Mouse (Mus musculus) neural tube, embryonic 15.5 days (tissue): ENCODE results near the gene Prkra. TPM values are rescaled to one million over a fixed set of nuclear protein-coding genes. Genes with fewer than 3 reads are reported as not detected.

Source experiments
- ATAC-seq: fragments of 200-750 bp; cut with Nextera tagmentation; 2 replicates; pipeline ENCODE4 v1.8.0; 2017; ENCODE audit warnings: mild to moderate bottlenecking, moderate TSS enrichment, moderate library complexity; ENCODE audit not compliant: low FRiP score
- H3K27ac ChIP-seq: fragments of 300-500 bp; sonication (generic); replicated peaks from 2 replicates; pipeline ENCODE4 v1.5.1; 2015; ENCODE audit warnings: mild to moderate bottlenecking, inconsistent platforms
- H3K27me3 ChIP-seq: fragments of 300-500 bp; sonication (generic); replicated peaks from 2 replicates; pipeline ENCODE4 v1.6.1; 2015; ENCODE audit warnings: inconsistent platforms
- H3K36me3 ChIP-seq: fragments of 300-500 bp; sonication (generic); 2 replicates; pipeline ENCODE4 v1.6.1; 2015; ENCODE audit warnings: inconsistent platforms
- H3K4me1 ChIP-seq: fragments of 300-500 bp; sonication (generic); 2 replicates; pipeline ENCODE4 v1.6.1; 2015; ENCODE audit warnings: inconsistent platforms
- H3K4me2 ChIP-seq: fragments of 300-500 bp; sonication (generic); 2 replicates; pipeline ENCODE4 v1.6.1; 2015; ENCODE audit warnings: inconsistent platforms, mild to moderate bottlenecking, moderate library complexity
- H3K4me3 ChIP-seq: fragments of 300-500 bp; sonication (generic); replicated peaks from 2 replicates; pipeline ENCODE4 v1.5.1; 2015; ENCODE audit warnings: mild to moderate bottlenecking, inconsistent platforms
- H3K9ac ChIP-seq: fragments of 300-500 bp; sonication (generic); replicated peaks from 2 replicates; pipeline ENCODE4 v1.6.1; 2015; ENCODE audit warnings: mild to moderate bottlenecking, inconsistent platforms
- H3K9me3 ChIP-seq: fragments of 300-500 bp; sonication (generic); replicated peaks from 2 replicates; pipeline ENCODE4 v1.6.1; 2016; ENCODE audit warnings: inconsistent platforms
- WGBS: fragments of 180-500 bp; shearing (Covaris S2); methylation state at CpG from one replicate; pipeline ENCODE4 v1.1.7; 2015; ENCODE audit warnings: mixed read lengths; 5-methylcytosine and 5-hydroxymethylcytosine counted together
- polyA plus RNA-seq: library from polyadenylated mRNA; unstranded; fragments of >200 nt; fragmentation: Nextera tagmentation; extraction: Ambion mirVana; gene quantifications from 2 replicates; pipeline ENCODE4 v1.2.1, GENCODE M21; 2015

The Prkra gene
- polyA plus RNA-seq, 1 experiment from 2014 or later: 98.9 TPM

- Histone ChIP-seq H3K36me3 (no peaks in the 10 kb centered on the region), H3K4me2 (no peak overlapping the region), H3K27ac (no peak overlapping the region), H3K4me1 (no peaks in the 10 kb centered on the region), H3K9ac (no peak overlapping the region), H3K4me3 (no peak overlapping the region), H3K27me3 (no peaks in the 10 kb centered on the region), H3K9me3 (no peaks in the 10 kb centered on the region)
- 86% methylated on average over 10 of the region's 10 CpGs for WGBS
- ATAC-seq: no peak
Measured at GRCm38 (mm10) chr2:76610326-76611104, 37.3 kb downstream of the Prkra start.

GRCm38 (mm10) chr2:76606704-76607103 is 41.1 kb downstream of the Prkra start:
- WGBS: 91% methylated on average over 3 of the region's 3 CpGs
- H3K4me2 ChIP-seq: no peak overlapping the region
- H3K36me3 ChIP-seq: no peaks in the 10 kb centered on the region
- no peak overlapping the region for H3K9ac ChIP-seq
- no peak overlapping the region for H3K27ac ChIP-seq
- H3K9me3 ChIP-seq: no peaks in the 10 kb centered on the region
- H3K4me3 ChIP-seq: no peak overlapping the region
- no peaks in the 10 kb centered on the region for H3K4me1 ChIP-seq
- no peaks in the 10 kb centered on the region for H3K27me3 ChIP-seq
- no peak for ATAC-seq

GRCm38 (mm10) chr2:76602256-76602655 is 45.6 kb downstream of the Prkra start:
- 96% methylated on average over 1 of the region's 1 CpGs for WGBS
- Histone ChIP-seq H3K27ac (no peak overlapping the region), H3K9me3 (no peaks in the 10 kb centered on the region), H3K9ac (no peak overlapping the region), H3K4me2 (no peak overlapping the region), H3K27me3 (no peaks in the 10 kb centered on the region), H3K4me1 (no peaks in the 10 kb centered on the region), H3K36me3 (no peaks in the 10 kb centered on the region), H3K4me3 (no peak overlapping the region)
- ATAC-seq: no peak

- Histone ChIP-seq H3K4me2 (no peak overlapping the region), H3K4me3 (no peak overlapping the region), H3K27me3 (no peaks in the 10 kb centered on the region), H3K36me3 (peaks cover 21% of the 10 kb centered on the region), H3K4me1 (no peaks in the 10 kb centered on the region), H3K9me3 (no peaks in the 10 kb centered on the region), H3K27ac (no peak overlapping the region), H3K9ac (no peak overlapping the region)
- ATAC-seq: no peak
- 57% methylated on average over 5 of the region's 5 CpGs for WGBS
Measured at GRCm38 (mm10) chr2:76599214-76599613, 48.6 kb downstream of the Prkra start.

GRCm38 (mm10) chr2:76597521-76597920 is 50.3 kb downstream of the Prkra start:
- no peak for ATAC-seq
- Histone ChIP-seq H3K9ac (no peak overlapping the region), H3K27me3 (no peaks in the 10 kb centered on the region), H3K4me3 (no peak overlapping the region), H3K27ac (no peak overlapping the region), H3K9me3 (no peaks in the 10 kb centered on the region), H3K4me2 (no peak overlapping the region), H3K4me1 (no peaks in the 10 kb centered on the region), H3K36me3 (peaks cover 30% of the 10 kb centered on the region)
- 90% methylated on average over 11 of the region's 11 CpGs for WGBS

GRCm38 (mm10) chr2:76592401-76592924 is 55.4 kb downstream of the Prkra start:
- no peak overlapping the region for H3K27ac ChIP-seq
- no peak overlapping the region for H3K9ac ChIP-seq
- no peaks in the 10 kb centered on the region for H3K4me1 ChIP-seq
- ATAC-seq: no peak
- no peaks in the 10 kb centered on the region for H3K27me3 ChIP-seq
- no peak overlapping the region for H3K4me2 ChIP-seq
- WGBS: 79% methylated on average over 3 of the region's 3 CpGs
- no peak overlapping the region for H3K4me3 ChIP-seq
- H3K9me3 ChIP-seq: no peaks in the 10 kb centered on the region
- H3K36me3 ChIP-seq: peaks cover 51% of the 10 kb centered on the region

- H3K27me3 ChIP-seq: no peaks in the 10 kb centered on the region
- no peak overlapping the region for H3K9ac ChIP-seq
- H3K9me3 ChIP-seq: no peaks in the 10 kb centered on the region
- H3K4me3 ChIP-seq: no peak overlapping the region
- ATAC-seq: no peak
- peaks cover 53% of the 10 kb centered on the region for H3K36me3 ChIP-seq
- no peak overlapping the region for H3K27ac ChIP-seq
- H3K4me2 ChIP-seq: no peak overlapping the region
- H3K4me1 ChIP-seq: no peaks in the 10 kb centered on the region
- WGBS: 92% methylated on average over 7 of the region's 7 CpGs
Measured at GRCm38 (mm10) chr2:76590221-76590620, 57.6 kb downstream of the Prkra start.

GRCm38 (mm10) chr2:76586906-76587305 is 60.9 kb downstream of the Prkra start:
- Histone ChIP-seq H3K36me3 (peaks cover 49% of the 10 kb centered on the region), H3K4me3 (no peak overlapping the region), H3K27me3 (no peaks in the 10 kb centered on the region), H3K4me1 (no peaks in the 10 kb centered on the region), H3K9ac (no peak overlapping the region), H3K27ac (no peak overlapping the region), H3K9me3 (no peaks in the 10 kb centered on the region), H3K4me2 (no peak overlapping the region)
- no peak for ATAC-seq
- 74% methylated on average over 10 of the region's 10 CpGs for WGBS

GRCm38 (mm10) chr2:76585090-76585489 is 62.7 kb downstream of the Prkra start:
- Histone ChIP-seq H3K27ac (no peak overlapping the region), H3K9me3 (no peaks in the 10 kb centered on the region), H3K36me3 (peaks cover 38% of the 10 kb centered on the region), H3K4me2 (no peak overlapping the region), H3K9ac (no peak overlapping the region), H3K4me3 (no peak overlapping the region), H3K4me1 (no peaks in the 10 kb centered on the region), H3K27me3 (no peaks in the 10 kb centered on the region)
- 95% methylated on average over 13 of the region's 13 CpGs for WGBS
- ATAC-seq: no peak

Other genes starting within 250 kb of the Prkra start
- 35.1 and 35.9 TPM in 2 replicates for gene Osbpl6, start 241.5 kb downstream of the Prkra start, polyA plus RNA-seq
- gene Pjvk, start 461 bp upstream of the Prkra start, polyA plus RNA-seq: 0.45 and 0.65 TPM in 2 replicates
- gene Fkbp7, start 25.1 kb upstream of the Prkra start, polyA plus RNA-seq: 20.8 and 24.1 TPM in 2 replicates
- 11.0 and 12.5 TPM in 2 replicates for gene Plekha3, start 27.3 kb upstream of the Prkra start, polyA plus RNA-seq